Comparison of ENCODE assay signal across 8 mouse cellular contexts in the genomic region with DNA sequence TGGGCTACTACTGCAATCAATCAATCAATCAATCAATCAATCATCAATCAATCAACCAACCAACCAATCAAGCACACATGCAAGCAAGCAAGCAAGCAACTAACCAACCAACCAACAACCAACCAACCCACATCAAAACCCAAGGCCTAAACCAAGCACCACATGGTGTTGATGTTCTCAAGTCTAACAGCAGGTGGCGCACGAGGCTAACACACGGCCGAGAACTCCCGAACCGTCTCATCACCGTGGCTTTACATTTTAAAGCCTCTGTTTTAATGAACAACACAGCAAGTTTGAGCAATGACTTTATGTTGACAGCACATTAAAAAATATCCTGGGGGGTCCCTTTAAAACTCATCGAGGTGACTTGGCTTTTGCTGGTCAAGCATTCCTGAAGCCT.
DNase-seq lines count a peak whose midpoint lies in the region; ATAC-seq and TF ChIP-seq lines count a peak whose summit lies in the region.

No protein-coding gene starts in this region.

- no peaks in the 10 kb centered on the region for H3K27me3 ChIP-seq in forebrain, embryonic 12.5 days

- H3K4me2 ChIP-seq in forebrain, embryonic 12.5 days: peak overlapping the region; percentile 21; the same call in 1 of the 2 replicates

- in situ Hi-C loops in ES-E14 (cut with MboI; ENCODE audit: low sequenced_read_pairs in 2 of 2, unreplicated experiment in 2 of 2): loop anchor here (10.0 to 25.0 kb wide), 2 partner anchors 110 to 282 kb away; partner anchors contain the start of genes Tmc5 (in 1 of the 2) and Tmc7 (in 1 of the 2)

- peak; percentile 83 for DNase-seq in ES-E14 (ENCODE audit: low read depth, low spot score)
- DNase-seq in c-Kit-positive CD71-negative TER-119-negative erythroid progenitor cells, embryonic 14.5 days (ENCODE audit: low read depth): peak; percentile 71
- peak; percentile 87 for DNase-seq in heart, postnatal 4 days
- DNase-seq in layer of hippocampus, adult 18-20 months (ENCODE audit: low spot score in 2 of 2): peak; percentile 61 to 88
- peak; percentile 82 for DNase-seq in lung, postnatal 10 days
- peak; percentile 39 for DNase-seq in retina, adult 2 months (ENCODE audit: low read depth, low spot score)
- DNase-seq in thymus, postnatal 14 days: peak; percentile 78

- no peak overlapping the region for H3K4me3 ChIP-seq in ES-E14 (ENCODE audit: insufficient read depth in 1 of 2, low read depth in 1 of 2, low read length in 2 of 2, poor library complexity in 1 of 2, severe bottlenecking in 1 of 2)
- no peak overlapping the region for H3K4me3 ChIP-seq in forebrain, embryonic 12.5 days (replicated peaks)

- 0% methylated on average over 8 of the region's 8 CpGs for WGBS in forebrain, embryonic 12.5 days

- H3K36me3 ChIP-seq in ES-E14 (ENCODE audit: control insufficient read depth, insufficient read depth, low read length, poor library complexity, severe bottlenecking): no peaks in the 10 kb centered on the region
- H3K36me3 ChIP-seq in forebrain, embryonic 12.5 days (replicated peaks): no peaks in the 10 kb centered on the region

- no peak overlapping the region for H3K27ac ChIP-seq in ES-E14 (ENCODE audit: insufficient read depth, low read depth, low read length, poor library complexity, severe bottlenecking)
- H3K27ac ChIP-seq in forebrain, embryonic 12.5 days: no peak overlapping the region

- ATAC-seq in forebrain, embryonic 12.5 days (ENCODE audit: low FRiP score): peak; percentile 73

- H3K9ac ChIP-seq in ES-E14 (ENCODE audit: insufficient read depth, low read depth, low read length, poor library complexity, severe bottlenecking): no peak overlapping the region
- H3K9ac ChIP-seq in forebrain, embryonic 12.5 days: no peak overlapping the region

- no peaks in the 10 kb centered on the region for H3K9me3 ChIP-seq in ES-E14 (ENCODE audit: control insufficient read depth, insufficient read depth, low read depth, low read length)
- H3K9me3 ChIP-seq in forebrain, embryonic 12.5 days: no peaks in the 10 kb centered on the region

- no peaks in the 10 kb centered on the region for H3K4me1 ChIP-seq in ES-E14 (ENCODE audit: control insufficient read depth in 2 of 2, insufficient read depth in 2 of 2, low read length in 2 of 2, poor library complexity in 1 of 2)
- H3K4me1 ChIP-seq in forebrain, embryonic 12.5 days: peaks cover 3% of the 10 kb centered on the region; the same call in 1 of the 2 replicates

TF ChIP-seq in ES-E14, 5 proteins besides CTCF, POLR2A, EP300 and RAD21:
- TF ChIP-seq MAFK (IDR thresholded peaks at IDR 0.05; ENCODE audit: insufficient read depth, low read depth, low read length) (no peak), ZC3H11A (IDR thresholded peaks at IDR 0.05; ENCODE audit: borderline replicate concordance, low read depth, low read length) (peak; percentile 93)
